Mouse (Mus musculus) left cerebral cortex, adult 9 months (tissue): ENCODE measurements around the gene Col6a4.

Experiments used
- DNase-seq, 2 experiments: peaks; one replicate each; pipeline ENCODE4 v3.0.0; 2022; ENCODE audit warnings: low spot score in 2 of 2

Gene Col6a4

GRCm38 (mm10) chr9:106096683-106097082 is at the start of gene Col6a4:
TSS of gene Col6a4 (minus strand) at chr9:106096783.
- DNase-seq: no peak

DNA sequence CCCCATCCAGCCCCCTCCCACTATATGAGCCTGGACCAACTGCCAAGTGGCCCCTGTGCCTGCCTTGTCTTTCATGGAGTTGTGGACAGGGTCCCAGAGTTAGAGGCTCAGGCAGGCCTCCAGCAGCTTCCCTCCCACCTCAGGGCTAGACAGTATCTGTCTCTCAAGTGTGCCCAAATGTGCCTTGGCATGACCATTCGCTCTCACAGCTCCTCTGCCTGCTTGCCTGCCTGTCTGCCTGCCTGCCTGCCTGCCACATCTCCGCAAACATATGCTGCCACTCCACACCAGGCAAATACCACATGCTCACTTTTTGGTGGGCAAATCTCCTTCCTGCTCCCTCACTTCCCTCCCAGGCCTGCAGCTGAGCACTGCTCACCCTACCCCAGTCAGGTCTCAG is 49.0 kb upstream of the Col6a4 start:
- no peak for DNase-seq

DNA sequence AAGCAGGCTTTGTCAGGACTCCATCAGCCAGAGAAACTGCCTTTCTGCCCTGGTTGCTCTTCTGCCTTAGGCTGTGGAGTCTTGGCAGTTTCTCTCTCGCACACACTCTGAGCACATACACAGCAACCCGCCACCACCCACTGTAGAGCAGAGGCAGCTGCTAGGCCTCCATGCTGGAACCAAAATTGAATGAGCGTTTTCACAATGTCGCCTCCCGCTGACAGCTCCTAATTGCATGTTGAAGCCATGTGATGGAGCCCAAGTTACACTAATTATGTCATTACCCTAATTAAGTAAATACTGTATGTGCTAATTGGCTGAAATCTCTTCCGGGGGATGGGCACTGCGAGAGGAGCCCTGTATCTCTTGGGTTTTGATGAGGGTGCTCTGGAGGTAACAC is 47.6 kb upstream of the Col6a4 start:
- DNase-seq: no peak

DNA sequence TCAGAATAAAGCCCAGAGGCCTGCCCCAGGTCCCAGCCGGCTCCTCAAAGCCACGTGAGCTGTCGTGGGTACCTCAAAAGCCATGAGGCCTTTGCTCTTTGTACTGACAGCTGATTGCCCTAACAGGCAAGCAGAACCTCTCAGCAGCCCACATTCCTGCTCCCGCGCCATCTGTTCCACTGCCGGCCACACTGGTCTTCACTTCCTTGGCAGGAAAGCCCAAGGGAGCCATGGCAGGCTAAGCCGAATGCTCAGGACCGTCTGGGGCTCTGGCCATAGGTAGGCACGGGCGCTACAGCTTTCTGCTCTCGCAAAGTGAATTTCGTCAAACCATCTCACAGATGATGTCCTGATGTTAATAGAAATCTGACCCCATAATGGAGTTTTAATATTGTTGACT is 45.4 kb upstream of the Col6a4 start:
- no peak for DNase-seq

DNA sequence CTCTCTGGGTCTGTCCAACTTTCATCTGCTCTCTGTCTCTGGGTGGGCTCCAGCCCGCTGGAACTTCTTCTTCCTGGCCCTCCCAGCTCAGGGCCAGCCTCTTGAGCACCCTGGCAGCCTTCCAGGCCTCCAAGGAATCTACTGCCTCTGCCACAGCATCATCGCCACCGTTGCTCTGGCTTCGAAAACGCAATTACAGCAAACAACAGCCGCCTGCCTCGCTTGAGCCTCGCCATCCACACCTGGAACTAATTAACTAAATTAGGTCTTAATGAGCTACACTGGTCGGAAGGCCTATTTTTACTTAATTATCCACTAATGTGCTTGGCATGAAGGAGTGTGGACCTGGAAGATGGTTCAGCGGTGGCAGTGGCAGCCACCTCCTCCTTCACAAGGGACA is 43.2 kb upstream of the Col6a4 start:
- no peak for DNase-seq

- no peak for DNase-seq
These were observed 41.2 kb upstream of the Col6a4 start for GRCm38 (mm10) chr9:106137671-106138216.

DNA sequence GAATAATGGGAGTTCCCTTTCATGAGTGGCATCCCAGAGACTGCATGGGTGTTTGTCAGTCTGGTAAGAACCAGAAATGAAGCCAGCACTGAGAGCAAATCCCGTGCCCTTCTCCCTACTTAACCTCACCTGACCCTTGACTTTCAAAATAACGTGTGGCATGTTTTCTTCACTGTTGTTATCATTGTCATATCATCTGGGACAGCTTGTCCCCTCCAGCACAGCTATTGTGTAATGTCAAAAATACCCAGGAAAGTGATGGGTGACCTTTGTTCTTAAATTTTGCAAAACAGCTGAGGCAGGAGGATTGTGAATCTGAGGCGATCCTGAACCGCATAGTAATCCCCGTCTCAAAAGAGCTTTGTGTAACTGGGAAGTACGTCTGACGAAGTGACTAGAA is 33.7 kb upstream of the Col6a4 start:
- no peak for DNase-seq

GRCm38 (mm10) chr9:106129072-106129471 is 32.5 kb upstream of the Col6a4 start:
- no peak for DNase-seq

GRCm38 (mm10) chr9:106126786-106127251 is 30.2 kb upstream of the Col6a4 start:
- DNase-seq: peak; percentile 13 to 19

DNA sequence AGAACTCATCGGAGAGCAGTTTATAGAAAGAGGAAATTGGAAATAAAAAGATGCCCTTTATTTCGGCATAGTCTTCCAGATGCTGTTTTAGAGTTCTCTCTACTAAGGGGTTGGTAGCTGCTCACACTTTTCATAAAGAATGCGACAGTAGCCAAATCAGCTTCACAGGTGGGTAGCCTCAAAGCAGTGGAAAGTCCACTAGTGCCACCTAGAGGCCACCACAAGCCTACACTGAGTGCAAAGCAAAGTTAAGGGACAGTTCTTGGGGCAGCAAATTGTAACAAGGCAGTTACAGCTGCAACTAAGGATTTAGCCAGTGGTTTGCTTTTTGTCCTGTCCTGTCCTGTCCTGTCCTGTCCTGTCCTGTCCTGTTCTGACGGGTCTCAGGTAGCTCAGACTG is 27.0 kb upstream of the Col6a4 start:
- DNase-seq: peak in 1 of 2 experiments; percentile 41

GRCm38 (mm10) chr9:106119075-106119474 is 22.5 kb upstream of the Col6a4 start:
- DNase-seq: no peak

- DNase-seq: no peak
These were observed 19.3 kb upstream of the Col6a4 start for GRCm38 (mm10) chr9:106115801-106116424.

- peak in 1 of 2 experiments; percentile 85 for DNase-seq
These were observed 16.3 kb upstream of the Col6a4 start for GRCm38 (mm10) chr9:106112770-106113423.

DNA sequence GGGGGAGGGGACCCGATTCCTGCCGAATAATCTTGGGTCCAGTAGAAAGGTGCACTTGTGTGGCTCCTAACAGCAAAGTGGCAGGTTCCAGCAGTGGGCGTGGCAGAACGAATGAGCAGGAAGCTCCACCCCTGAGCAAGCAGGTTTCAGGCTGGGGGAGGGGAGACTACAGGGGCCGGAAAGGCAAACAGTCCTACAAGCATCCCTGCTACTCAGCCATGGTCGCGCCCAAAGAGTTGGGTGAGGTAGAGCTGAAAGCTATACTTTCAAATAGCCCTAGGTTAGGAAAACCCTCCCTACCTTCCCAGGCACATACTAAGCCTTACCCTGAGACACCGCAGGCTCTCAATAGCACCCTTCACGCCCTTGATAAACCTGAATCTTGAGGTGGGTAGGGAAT is 9.7 kb upstream of the Col6a4 start:
- no peak for DNase-seq

GRCm38 (mm10) chr9:106104401-106104800 is 7.8 kb upstream of the Col6a4 start:
- DNase-seq: no peak

DNA sequence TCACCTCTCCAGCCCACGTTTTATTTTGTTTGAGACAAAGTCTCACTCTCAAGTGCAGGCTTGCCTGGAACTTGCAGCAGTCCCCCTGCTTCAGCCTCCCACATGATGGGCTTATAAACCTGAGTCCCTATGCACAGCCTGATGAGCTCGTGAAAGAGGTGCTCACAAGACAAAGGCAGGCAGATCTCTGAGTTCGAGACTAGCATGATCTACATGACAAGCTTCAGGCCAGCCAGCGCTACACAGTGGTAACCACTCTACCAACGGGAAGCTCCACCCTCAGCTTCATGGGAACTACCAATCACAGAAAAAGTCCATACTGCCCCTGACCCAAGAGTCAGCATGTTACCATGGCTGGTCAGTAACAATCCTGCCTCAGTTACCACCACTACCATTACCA is 4.6 kb upstream of the Col6a4 start:
- no peak for DNase-seq

- DNase-seq: no peak
These were observed 3.7 kb upstream of the Col6a4 start for GRCm38 (mm10) chr9:106100262-106100661.

- DNase-seq: no peak
These were observed 2.9 kb upstream of the Col6a4 start for GRCm38 (mm10) chr9:106099379-106100021.

DNA sequence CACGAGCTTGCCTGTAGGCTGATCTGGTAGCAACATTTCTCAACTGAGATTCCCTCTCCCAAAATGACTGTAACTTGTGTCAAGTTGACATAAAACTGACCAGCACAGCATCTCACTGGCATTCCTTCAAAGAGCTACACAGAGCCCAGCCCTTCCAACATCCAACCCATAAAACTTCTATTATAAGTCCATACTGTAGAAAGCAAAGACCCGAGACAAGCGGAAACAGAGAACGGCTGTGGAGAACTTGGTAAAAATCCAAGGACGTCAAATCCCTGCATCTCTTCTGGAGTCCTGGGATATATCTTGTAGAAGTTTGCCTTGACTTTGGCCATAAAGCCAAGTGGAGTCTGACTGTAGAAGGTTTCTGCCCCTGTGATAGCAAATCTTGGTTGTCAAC is 15.1 kb downstream of the Col6a4 start:
- DNase-seq: no peak

DNA sequence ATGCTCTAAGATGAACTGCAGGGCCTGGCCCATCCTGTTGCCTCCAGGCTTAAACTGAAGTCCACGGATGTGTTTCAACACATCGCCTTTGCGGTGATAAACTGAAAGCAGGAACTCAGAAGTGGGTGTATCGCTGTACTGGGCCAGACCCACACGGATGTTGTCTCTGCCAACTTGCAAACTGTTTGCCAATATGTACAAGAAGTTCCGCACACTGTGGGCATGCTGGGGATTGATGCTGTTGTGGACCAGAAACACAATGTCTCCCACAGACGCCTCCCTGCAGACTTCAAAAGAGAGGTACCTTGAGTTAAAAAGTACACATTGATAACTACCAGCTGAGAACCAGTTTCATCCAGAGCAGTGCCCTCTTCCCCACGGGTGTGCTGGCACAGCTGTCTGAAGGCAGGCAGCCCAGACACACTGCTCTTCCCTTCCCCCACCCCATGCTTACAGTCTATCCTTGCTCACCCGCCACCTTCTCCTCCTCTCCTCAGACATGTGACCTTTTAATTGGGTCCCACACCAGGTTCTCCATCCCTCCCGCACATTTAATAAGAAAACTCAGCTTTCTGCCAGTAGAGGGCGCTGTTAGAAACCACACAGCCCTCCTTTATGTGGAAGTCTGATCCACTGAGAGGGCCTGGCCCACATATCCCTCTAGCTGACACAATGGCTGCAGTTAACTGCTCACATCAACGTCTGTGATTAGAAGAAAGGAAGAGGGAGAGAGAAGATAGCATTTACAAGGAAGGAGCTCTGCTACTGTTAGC is 16.1 kb downstream of the Col6a4 start:
- peak in 1 of 2 experiments; percentile 34 for DNase-seq

DNA sequence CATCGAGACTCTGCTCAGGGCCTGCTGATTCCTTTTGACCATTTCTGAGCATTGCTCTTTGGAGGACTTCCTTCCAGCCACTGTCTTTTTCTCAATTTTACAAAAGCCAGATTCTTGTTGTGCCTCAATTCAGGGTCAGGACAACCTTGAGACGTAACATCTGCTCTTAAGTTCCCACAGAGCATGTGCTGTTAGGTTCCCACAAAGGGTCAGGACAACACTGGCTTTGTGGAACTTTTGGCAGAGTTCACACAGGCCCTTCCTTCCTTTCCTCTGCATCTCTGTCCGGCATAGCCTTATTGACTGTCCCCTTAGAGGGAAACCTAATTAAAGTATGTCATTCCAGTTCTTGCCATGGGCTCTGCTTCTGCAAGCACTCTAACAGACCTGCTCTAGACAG is 18.6 kb downstream of the Col6a4 start:
- no peak for DNase-seq

GRCm38 (mm10) chr9:106076234-106076633 is 20.3 kb downstream of the Col6a4 start:
- peak in 1 of 2 experiments; percentile 70 for DNase-seq
